Mouse (Mus musculus) cerebellum, adult 11 months (tissue): ENCODE data around the gene Chmp4b.

Source experiments
- DNase-seq: peaks from one replicate; pipeline ENCODE4 v3.0.0; 2022

The Chmp4b gene

DNA sequence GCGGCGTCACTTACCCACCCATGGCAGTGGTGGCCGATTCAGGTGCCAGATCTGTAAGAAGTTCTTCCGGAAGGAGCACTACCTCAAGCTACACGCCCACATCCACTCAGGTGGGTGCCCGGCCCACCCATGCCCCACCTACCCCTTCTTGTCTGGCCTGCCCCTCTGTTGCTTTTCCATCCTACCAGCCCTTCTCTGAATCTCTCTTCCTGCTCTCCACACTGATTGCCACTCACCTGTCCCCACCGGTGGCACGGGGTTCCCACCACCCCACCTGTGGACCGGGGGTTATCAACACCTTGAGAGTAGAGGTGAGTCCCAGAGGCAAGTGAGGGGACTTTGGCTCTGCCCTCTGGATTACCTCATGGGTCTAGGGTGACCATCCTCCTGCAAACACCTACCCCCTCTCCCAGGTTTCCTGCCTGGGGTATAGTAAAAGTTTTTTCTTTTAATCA lies 9.5 kb upstream of the Chmp4b start:
- no peak for DNase-seq

DNA sequence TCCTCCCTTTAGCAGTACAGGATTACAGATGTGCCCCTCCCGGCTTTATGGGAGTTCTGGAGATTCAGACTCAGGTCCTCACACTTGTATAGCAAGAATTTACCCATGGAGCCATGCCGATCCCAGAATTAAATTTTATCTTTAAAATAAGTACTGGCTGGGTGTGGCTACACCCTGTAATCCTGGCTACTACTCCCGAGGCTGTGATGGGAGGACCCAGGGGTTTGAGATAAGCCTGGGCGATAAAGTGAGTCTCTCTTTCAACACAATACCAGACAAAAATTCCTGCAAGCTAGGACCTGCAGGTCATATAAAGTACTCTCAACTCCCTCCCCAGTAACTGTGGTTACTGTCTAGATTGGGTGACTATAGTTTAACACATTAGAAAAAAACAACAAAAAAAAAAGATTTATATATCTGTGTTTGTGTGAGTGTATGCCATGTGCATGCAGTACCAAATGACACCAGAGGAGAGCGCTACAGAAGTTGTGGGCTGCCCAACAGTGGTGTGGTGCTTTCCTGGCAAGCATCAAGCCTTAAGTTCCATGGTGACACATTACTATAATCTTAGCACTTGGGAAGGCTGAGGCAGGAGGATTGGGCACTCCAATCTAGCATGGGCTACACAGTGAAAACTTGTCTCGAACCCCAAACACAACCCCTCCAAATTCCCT lies 8.7 kb upstream of the Chmp4b start:
- no peak for DNase-seq

DNA sequence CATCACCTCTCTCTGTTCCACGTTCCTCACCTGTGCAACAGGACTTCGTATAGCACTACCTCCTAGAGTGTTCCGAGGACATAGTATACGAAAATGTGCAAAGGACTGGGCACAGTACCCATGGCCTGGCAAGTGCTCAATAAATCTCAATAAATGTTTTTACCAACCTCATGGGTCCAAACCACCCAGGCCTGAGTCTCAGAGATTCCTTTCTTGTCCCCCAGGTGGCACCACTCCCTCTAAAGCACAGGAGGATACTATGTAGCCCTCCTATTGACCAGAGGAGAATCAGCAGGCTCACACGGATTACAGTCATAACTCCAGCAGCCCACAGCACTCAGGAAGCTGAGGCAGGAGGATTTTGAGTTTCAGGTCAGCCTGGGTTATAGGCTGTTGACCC lies 4.9 kb upstream of the Chmp4b start:
- no peak for DNase-seq

DNA sequence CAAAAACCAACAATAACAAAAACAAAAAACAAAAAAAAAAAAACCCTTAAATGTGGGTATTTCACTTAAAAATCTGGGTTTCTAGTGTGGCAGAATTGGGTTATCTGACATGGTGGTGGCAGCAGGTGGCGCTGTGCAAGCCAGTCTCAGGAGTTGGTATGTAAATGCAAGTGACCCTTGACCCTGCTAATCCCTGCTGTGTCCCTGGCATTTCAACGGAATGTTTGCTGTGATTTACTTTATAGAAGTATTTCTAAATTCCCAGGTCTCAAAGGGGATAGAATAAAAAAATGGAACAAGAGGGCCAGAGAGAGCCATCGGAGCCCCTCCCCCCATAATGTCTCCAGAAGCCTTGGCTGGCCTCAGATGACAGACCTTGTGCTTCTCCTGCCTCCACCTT lies 3.4 kb upstream of the Chmp4b start:
- no peak for DNase-seq

DNA sequence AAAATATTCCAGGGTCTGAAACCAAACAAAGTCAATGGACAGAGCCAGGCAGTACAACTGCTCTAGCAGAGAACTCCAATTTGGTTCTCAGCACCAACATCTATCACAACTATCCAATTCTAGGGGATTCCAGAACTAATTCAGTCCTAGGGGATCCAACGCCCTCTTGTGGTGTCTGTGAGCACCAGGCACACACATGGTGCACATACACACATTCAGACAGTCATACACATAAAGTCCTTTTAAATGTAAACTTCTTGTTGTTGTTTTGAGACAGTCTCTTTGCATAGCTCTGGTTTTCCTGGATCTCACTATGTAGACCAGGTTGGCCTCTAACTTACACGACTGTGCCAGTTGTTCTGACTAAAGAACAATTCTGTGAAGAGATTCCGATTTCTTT lies 1.1 kb upstream of the Chmp4b start:
- DNase-seq: no peak

DNA sequence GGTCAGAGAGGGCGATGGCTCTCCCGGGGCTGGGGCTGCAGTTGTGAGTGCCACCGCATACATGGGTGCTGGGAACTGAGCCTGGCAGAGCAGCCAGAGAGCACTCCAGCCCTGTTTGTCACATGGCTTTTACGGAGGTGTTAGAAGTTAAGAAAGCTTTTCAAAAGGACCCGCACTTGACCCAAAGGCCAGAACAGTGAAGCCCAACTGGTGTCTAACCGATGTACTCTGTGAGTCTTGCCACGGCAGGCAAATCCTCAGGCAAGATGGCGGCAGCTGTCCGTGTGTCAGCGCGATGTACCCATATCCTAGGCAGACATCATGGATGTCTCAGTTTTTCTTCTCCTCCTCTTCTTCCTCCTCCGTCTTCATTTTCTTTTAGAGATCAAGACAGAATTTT lies 3.5 kb downstream of the Chmp4b start:
- DNase-seq: no peak

DNA sequence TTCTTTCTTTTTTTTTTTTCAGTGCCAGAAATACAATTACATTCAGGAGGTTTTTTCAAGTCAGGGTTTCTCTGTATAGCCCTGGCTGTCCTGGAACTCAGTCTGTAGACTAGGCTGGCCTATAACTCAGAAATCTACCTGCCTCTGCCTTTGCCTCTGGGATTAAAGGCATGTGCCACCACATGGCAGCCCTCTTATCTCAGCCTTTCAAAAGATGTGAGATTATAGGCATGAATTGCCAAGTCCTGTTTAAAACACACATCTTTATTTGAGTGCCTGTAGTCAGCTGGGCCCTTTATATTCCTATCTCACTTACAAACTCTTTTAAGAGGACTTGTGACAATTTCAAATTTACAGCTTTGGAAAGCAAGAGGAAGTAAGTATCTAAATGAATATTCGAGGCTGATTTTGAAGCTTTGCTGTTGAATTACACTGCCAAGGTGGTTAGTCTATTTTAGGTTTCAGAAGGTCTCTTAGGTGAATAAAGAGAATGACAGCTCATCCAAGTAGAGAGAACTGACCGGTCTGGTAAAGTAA lies 4.4 kb downstream of the Chmp4b start:
- DNase-seq: no peak

DNA sequence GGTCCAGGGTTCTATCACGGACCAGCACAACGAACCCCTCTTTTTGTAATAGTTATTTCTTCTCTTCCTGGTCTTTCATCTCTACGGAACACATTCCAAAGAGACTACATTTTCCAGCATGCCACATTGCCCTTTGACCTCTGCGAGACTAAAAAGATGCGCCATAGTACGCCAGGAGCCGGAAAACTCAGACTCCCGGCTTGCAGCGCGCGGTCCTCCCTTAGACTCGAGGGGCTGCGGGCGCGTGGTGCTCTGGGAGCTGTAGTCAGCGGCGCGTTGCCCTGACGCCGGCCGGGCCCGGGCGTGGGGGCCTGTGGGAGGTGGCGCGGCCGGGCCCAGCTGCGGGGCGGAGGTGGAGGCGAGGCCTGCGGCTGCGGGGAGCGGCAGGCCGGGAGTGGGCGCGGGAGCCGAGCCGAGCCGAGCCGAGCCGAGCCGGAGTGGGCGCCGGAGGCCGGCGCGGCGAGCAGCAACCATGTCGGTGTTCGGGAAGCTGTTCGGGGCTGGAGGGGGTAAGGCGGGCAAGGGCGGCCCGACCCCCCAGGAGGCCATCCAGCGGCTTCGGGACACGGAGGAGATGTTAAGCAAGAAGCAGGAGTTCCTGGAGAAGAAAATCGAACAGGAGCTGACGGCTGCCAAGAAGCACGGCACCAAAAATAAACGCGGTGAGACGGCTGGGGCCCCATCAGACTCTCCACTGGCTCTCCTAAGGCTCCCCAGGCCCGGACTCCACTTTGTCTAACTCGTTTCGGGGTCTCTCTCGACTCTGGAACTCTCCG lies 5.4 kb downstream of the Chmp4b start:
- DNase-seq: peak; percentile 95

DNA sequence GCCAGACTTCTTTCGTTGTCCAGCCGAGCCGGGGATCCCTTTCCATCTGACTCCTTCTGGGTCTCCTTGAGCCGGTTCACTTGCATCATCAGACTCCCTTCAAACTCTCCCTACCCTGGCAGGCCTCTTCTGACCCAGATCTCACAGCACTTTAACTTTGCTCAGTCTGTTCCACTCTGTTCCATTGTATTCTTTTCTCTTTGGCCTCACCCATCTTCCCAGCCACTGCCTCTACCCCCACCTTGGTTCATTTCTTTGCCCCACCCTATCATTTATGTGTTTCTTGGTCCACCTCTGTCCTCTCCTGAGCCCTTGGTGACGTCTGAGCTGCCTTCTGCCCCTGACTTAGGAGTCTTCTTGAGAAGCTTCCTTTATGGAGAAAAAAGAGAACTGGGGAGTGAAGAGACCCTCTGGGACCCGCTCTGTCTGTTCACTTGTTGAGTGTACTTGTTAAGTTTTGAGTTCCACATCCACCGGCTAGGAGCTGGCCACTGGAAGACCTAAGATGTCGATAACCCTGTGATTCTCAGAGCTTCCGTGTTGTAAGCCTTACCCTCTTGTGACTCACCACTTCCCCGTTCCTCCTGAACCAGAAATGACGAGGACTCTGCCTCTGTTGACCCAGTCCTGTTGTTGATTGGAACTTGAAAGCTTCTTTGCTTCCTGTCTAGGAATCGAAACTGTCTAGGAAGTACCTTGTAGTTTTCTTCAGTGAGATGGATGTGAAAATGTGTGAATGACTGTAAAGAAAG lies 6.2 kb downstream of the Chmp4b start:
- no peak for DNase-seq

DNA sequence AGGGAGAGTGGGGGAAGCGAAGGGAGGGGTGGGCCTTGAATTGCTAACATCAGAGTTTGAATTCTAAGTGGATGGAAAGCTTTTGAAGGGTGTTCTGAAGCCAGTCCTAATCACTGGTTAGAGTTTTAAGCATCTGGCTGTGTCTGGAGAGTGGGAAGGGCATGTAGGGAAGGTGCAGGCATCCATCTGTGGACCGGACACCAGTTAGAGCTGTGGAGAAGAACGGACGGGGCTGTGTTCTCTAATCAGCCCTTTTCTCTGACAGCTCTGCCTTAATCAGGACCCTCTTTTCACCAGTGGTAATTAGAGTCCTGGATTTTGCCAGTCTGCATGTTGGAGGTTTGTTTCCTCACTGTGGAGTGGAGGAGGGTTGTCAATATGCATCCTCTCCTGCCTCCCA lies 7.6 kb downstream of the Chmp4b start:
- no peak for DNase-seq

DNA sequence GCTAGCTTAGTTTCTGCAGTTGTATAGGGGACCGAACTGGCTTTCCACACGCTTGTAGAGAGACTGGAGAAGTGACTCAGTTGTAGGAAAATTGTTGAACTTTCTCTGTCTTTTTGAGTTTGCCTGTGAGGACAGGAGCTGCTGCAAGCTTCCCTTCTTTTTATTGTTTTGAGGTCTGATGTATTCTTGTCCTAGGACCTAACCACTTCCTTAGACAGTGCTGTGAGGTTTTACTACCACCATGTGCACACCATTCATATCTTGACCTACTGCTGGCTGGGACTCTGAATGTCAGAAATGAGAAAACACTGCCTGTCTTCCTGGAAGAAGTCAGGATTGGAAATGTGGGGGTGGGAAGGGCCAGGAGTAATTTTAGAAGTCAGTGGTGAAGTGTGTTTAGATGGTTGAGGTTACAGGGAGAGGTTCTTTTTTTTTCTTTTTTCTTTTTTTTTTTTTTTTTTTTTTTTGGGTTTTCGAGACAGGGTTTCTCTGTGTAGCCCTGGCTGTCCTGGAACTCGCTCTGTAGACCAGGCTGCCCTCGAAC lies 8.1 kb downstream of the Chmp4b start:
- DNase-seq: no peak

DNA sequence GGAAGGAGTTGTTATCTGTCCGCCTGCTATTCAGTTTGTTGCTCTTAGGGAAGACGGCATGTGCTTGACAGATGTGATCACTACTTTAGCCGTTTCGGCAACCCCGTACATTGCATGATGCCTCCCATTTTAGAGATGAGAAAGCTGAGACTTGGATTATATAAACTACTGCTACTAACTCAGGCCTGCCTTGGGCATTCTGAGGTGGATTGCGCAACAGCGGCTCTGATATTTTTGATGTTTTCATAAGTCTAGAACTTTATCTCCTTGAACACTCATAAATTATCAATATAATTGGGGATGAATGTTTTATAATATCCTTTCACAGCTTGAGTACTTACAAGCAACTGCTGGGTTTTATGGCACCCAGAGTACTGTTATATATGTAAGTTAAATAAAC lies 17.2 kb downstream of the Chmp4b start:
- no peak for DNase-seq

DNA sequence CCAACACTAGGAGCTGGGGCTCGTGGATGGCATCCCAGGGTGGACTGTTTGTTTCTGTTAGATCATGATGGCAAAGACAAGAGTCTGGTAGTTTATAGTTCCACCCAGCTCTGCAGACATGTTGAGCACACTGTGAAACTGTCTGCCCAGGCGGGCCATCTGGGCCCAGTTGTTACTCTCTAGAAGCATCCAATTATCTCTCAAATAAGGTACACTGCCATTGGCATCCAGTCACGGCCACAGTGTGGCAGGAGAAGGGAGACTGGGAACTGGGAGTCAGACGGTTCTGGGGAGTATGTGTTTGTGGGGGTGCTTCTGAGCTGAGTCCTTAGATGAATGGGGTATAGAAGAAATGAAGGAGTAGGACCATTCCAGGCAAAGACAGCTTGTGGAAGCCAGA lies 18.6 kb downstream of the Chmp4b start:
- no peak for DNase-seq

DNA sequence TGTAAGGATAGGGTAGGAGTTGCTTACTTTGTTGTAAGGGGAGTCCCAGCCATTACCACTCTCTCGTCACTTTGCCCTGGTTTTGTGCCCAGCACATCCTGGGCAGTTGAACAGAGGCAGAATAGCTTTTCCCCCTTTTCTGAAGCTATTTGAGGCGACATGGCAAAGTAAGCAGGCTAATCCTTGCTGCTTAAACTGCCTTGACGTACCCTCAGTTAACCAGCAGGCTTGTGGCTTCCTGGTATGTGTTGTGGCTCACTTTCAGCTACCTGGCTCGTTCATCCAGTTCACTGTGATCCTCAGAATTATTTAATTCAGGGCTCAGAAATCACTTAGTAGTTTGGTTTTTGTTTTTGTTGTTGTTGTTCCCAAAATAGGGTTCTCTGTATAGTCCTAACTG lies 19.2 kb downstream of the Chmp4b start:
- no peak for DNase-seq

DNA sequence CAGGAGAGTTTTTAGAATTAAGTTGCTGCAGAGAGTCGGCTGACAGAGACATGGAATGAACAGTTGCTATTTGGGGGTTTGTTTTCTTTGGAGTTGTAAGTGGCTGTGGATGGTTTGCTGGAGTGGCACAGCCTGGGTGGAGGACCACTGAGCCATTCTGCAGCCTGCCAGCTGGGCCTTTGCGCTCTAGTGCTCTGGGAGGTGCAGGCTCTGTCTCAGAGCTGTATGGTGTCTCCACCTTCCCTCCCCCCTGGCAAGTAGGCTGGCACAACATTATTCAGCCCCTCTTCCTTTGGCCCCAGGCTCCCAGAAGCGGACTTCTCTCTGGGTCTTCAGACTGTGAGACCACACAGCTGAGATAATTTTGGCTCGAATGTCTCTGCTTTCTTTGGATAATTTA lies 22.5 kb downstream of the Chmp4b start:
- DNase-seq: no peak

DNA sequence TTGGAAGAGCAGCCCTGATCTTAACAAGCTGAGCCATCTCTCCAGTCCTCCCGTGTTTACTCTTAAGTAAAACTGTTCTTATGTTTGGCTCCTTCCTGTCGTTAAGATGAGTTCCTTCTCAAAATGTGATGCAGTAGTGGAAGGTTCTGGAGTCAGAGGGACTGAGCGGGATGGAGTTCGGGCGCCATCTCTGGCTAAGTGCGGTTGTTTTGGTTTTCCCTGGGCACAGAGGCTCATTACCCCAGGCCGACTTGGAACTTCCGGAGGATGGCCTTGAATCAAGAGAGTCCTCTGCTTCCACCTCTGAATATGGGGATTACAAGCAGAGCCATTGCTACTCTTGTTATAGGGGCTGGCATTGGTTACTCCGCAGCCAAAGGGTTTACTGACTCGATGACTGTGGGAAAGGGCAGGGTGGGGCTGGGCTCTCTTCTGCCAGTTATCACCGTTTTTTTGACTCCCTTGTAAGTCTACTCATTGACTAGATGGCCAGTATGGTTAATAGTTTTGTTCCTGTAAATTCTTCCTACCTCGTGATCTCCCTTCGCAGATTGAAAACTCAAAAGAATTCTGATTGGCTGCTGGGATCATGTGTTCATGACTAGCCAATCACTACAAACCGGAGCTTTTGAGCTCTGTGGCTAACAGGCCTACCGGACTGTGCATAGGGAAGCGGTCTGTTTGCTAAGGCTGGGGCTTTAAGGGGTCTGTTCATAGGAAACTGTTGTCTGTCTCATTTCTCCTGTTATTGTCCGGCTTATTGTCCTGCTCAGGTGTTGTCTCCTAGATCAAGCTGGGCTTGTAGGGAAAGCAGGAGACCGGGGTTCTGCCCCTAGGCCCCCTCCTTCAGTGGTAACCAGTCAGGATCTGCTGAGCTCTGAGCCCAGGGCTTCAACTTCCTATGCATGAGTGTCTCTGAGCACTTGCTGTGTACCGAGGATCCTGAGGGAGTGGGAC lies 25.4 kb downstream of the Chmp4b start:
- peak; percentile 50 for DNase-seq

DNA sequence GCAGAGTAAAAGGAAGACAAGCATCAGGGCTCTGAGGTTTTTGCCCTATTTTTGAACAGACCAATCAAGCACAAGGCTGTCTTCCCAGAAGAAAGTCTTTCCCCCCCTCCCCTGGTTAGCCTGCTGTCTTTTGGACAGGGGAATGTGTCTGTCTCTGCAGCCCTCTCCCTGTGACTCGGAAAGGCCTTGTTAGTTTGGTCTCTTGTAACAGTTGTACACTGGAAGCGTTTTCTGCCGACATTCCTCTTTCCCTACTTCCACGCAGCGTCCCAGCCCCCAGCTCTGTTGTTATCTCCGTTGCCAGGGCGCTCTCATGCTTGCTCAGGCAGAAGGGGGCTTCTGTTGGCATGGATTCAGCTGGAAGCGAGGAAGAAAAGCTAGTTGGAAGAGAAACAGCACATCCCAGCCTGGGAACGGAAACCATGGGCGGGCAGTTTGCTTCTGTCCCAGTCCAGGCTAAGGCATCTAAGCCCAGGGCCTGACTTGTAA lies 26.2 kb downstream of the Chmp4b start:
- DNase-seq: no peak

DNA sequence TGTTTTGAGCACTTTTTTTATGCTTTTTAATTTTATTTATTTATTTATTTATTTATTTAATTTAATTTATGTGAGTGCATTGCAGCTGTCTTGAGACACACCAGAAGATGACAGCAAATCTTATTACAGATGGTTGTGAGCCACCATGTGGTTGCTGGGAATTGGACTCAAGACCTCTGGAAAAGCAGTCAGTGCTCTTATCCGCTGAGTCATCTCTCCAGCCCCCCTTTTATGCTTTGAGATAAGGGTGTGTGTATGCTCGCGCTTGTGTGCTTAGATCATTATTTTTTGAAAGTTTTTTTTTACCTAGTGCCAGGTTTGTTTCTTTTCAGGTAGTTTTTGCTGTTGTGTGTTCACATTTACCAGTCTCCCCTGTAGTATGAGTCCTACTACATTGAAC lies 27.5 kb downstream of the Chmp4b start:
- no peak for DNase-seq

DNA sequence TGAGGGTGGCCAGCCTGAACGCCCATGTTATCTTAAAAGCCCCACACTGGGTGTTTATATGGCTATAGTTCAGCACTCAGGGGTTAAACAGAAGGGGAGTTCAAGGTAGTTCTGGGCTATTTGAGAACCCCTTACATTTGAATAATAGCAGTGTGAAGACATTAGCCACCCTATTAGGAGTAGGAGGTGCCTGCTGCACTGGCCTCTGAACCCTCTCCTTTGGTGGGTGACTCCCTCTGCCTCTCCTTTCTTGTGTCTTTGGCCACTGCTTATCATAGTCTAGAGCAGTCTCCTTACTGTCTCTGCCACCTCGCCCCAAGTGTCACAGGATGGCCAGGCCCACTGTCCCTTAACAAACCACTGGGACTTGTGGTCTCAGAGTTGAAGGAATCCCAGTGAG lies 28.8 kb downstream of the Chmp4b start:
- DNase-seq: no peak

DNA sequence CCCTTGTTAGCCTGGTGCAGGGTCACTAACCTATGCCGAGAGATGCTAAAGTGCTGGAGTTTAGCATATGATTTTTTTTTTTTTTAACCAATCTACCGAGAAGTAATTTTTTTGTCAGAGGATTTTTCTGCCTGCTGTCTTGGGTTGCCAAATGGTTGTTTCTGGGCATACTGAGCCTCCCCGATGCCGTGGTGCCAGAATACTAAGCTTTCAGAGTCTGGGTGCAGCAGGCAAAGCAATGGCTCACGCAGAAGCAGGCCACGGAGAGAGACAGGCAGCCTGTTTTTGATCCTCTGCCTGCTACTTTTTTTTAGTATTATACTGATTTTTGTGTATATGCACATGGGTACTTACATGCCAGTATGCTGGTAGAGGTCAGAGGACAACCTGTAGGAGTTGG lies 29.4 kb downstream of the Chmp4b start:
- no peak for DNase-seq

DNA sequence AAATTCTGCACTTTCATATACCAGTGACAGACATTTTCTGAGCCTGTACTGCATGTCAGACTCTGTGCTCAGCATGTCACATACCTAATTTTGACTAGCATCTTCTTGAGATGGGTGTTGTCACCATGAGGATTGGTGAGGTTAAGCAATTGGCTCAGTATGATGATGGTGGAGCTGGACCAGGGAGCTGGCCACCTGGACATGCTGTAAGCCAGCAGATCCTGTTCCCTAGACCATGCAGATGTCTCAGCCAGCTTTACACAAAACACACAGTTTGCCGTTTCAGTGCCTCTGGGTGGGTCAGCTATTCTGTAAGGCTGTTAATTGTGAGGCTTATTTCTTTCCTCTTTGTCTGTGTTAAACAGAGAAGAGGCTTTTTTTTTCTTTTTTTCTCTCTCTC lies 31.2 kb downstream of the Chmp4b start:
- DNase-seq: no peak

DNA sequence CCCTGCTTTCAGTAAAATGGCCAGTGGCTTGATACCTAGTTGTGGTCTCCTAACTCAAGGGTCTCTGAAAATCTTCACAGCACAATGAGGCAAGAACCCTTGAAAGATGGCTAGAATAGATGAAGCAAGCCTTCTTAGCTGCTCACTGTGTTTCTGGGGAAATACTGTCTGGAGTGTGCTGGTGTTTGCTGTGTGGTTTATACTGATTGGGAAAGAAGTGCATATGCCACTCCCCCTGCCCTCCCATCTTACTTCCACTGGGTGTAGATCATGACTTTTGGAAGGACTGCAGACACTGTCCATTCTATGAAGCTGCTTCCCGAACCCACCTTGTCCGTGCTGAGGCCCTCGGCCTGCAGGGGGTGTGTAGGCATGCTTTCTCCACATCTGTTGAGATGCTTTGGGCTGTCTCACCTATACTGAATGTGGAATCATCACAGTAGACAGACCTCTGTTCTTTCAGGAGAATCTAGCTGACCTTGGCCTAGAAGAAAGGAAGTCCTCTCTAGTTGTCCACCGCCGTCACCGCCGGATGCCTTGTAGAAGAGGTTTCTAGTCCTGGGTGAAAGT lies 33.5 kb downstream of the Chmp4b start:
- DNase-seq: no peak
